Mouse (Mus musculus): ENCODE results near the gene Zfpl1. TPM values are rescaled to one million over a fixed set of nuclear protein-coding genes. Genes with fewer than 3 reads are reported as not detected.
"Not testable (repeated sequence)": the region's sequence is repeated elsewhere in the genome, so short reads cannot be mapped to it uniquely, and the experiment has no call there.

Zfpl1 gene
- total RNA-seq (2012; rRNA removed): 39.4 and 42.4 TPM in 2 replicates

- Histone ChIP-seq H3K9me3 (ENCODE audit: control insufficient read depth, insufficient read depth, low read depth, low read length) (no peaks in the 10 kb centered on the region), H3K36me3 (ENCODE audit: control insufficient read depth, insufficient read depth, low read length, poor library complexity, severe bottlenecking) (peaks cover 53% of the 10 kb centered on the region), H3K4me3 (ENCODE audit: insufficient read depth in 1 of 2, low read depth in 1 of 2, low read length in 2 of 2, poor library complexity in 1 of 2, severe bottlenecking in 1 of 2) (peak within 1 kb of the TSS; percentile 89 to 91), H3K9ac (ENCODE audit: insufficient read depth, low read depth, low read length, poor library complexity, severe bottlenecking) (peak within 1 kb of the TSS; percentile 97), H3K4me1 (ENCODE audit: control insufficient read depth in 2 of 2, insufficient read depth in 2 of 2, low read length in 2 of 2, poor library complexity in 1 of 2) (peaks cover 7 to 19% of the 10 kb centered on the region in 2 experiments; a peak in 3 of 4 replicates), H3K27ac (ENCODE audit: insufficient read depth, low read depth, low read length, poor library complexity, severe bottlenecking) (peak within 1 kb of the TSS; percentile 96)
- TF ChIP-seq ZNF384 (IDR thresholded peaks at IDR 0.05; ENCODE audit: low read depth, low read length) (no peak), MAFK (IDR thresholded peaks at IDR 0.05; ENCODE audit: insufficient read depth, low read depth, low read length) (peak; percentile 48; the same call in 1 of the 2 replicates), CHD2 (IDR thresholded peaks at IDR 0.05; ENCODE audit: low read depth, low read length) (peak; percentile 67; the same call in 1 of the 2 replicates), HCFC1 (IDR thresholded peaks at IDR 0.05; ENCODE audit: borderline replicate concordance, insufficient read depth, low read length) (peak; percentile 94), ZC3H11A (IDR thresholded peaks at IDR 0.05; ENCODE audit: borderline replicate concordance, low read depth, low read length) (no peak)
- DNase-seq (ENCODE audit: low read depth, low spot score): peak; percentile 96
- in situ Hi-C loops (cut with MboI; ENCODE audit: low sequenced_read_pairs in 2 of 2, unreplicated experiment in 2 of 2): no loop called here
Measured at GRCm38 (mm10) chr19:6084478-6085248, at the start of gene Zfpl1, which contains the start of gene Cdca5. Gene Zfpl1, minus strand, starts transcription at chr19:6084956. Gene Cdca5, plus strand, starts transcription at chr19:6084983.

DNA sequence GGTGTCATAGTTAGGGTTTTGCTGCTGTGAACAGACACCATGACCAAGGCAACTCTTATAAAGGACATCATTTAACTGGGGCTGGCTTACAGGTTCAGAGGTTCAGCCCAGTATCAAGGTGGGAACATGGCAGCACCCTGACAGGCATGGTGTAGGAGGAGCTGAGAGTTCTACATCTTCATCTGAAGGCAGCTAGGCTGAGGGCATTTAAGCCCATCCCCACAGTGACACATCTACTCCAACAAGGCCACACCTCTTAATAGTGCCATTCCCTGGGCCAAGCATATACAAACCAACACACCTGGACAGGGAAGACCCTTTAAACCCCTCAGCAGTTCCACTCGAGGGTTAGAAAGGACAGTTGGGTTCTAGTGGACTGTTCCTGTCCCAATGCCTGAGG is 48.4 kb upstream of the Zfpl1 start:
- in situ Hi-C loops (cut with MboI; ENCODE audit: low sequenced_read_pairs in 2 of 2, unreplicated experiment in 2 of 2); H3K4me1 ChIP-seq (ENCODE audit: control insufficient read depth in 2 of 2, insufficient read depth in 2 of 2, low read length in 2 of 2, poor library complexity in 1 of 2); H3K9me3 ChIP-seq (ENCODE audit: control insufficient read depth, insufficient read depth, low read depth, low read length); H3K9ac ChIP-seq (ENCODE audit: insufficient read depth, low read depth, low read length, poor library complexity, severe bottlenecking); DNase-seq (ENCODE audit: low read depth, low spot score); H3K27ac ChIP-seq (ENCODE audit: insufficient read depth, low read depth, low read length, poor library complexity, severe bottlenecking); H3K4me3 ChIP-seq (ENCODE audit: insufficient read depth in 1 of 2, low read depth in 1 of 2, low read length in 2 of 2, poor library complexity in 1 of 2, severe bottlenecking in 1 of 2): not testable (repeated sequence)
- H3K36me3 ChIP-seq (ENCODE audit: control insufficient read depth, insufficient read depth, low read length, poor library complexity, severe bottlenecking): peaks cover 11% of the 10 kb centered on the region; the same call in 1 of the 2 replicates

- no peak for TF ChIP-seq MAFK (IDR thresholded peaks at IDR 0.05; ENCODE audit: insufficient read depth, low read depth, low read length)
- TF ChIP-seq ZNF384 (IDR thresholded peaks at IDR 0.05; ENCODE audit: low read depth, low read length): no peak
- TF ChIP-seq ZC3H11A (IDR thresholded peaks at IDR 0.05; ENCODE audit: borderline replicate concordance, low read depth, low read length): no peak
- TF ChIP-seq CHD2 (IDR thresholded peaks at IDR 0.05; ENCODE audit: low read depth, low read length): no peak
- no peak for TF ChIP-seq HCFC1 (IDR thresholded peaks at IDR 0.05; ENCODE audit: borderline replicate concordance, insufficient read depth, low read length)
- Histone ChIP-seq H3K27ac (ENCODE audit: insufficient read depth, low read depth, low read length, poor library complexity, severe bottlenecking) (no peak overlapping the region), H3K9me3 (ENCODE audit: control insufficient read depth, insufficient read depth, low read depth, low read length) (no peaks in the 10 kb centered on the region), H3K4me3 (ENCODE audit: insufficient read depth in 1 of 2, low read depth in 1 of 2, low read length in 2 of 2, poor library complexity in 1 of 2, severe bottlenecking in 1 of 2) (no peak overlapping the region), H3K9ac (ENCODE audit: insufficient read depth, low read depth, low read length, poor library complexity, severe bottlenecking) (no peak overlapping the region), H3K4me1 (ENCODE audit: control insufficient read depth in 2 of 2, insufficient read depth in 2 of 2, low read length in 2 of 2, poor library complexity in 1 of 2) (no peaks in the 10 kb centered on the region), H3K36me3 (ENCODE audit: control insufficient read depth, insufficient read depth, low read length, poor library complexity, severe bottlenecking) (peaks cover 9% of the 10 kb centered on the region; the same call in 1 of the 2 replicates)
- in situ Hi-C loops (cut with MboI; ENCODE audit: low sequenced_read_pairs in 2 of 2, unreplicated experiment in 2 of 2): no loop called here
- DNase-seq (ENCODE audit: low read depth, low spot score): no peak
Measured at GRCm38 (mm10) chr19:6132171-6132827, 47.5 kb upstream of the Zfpl1 start.

DNA sequence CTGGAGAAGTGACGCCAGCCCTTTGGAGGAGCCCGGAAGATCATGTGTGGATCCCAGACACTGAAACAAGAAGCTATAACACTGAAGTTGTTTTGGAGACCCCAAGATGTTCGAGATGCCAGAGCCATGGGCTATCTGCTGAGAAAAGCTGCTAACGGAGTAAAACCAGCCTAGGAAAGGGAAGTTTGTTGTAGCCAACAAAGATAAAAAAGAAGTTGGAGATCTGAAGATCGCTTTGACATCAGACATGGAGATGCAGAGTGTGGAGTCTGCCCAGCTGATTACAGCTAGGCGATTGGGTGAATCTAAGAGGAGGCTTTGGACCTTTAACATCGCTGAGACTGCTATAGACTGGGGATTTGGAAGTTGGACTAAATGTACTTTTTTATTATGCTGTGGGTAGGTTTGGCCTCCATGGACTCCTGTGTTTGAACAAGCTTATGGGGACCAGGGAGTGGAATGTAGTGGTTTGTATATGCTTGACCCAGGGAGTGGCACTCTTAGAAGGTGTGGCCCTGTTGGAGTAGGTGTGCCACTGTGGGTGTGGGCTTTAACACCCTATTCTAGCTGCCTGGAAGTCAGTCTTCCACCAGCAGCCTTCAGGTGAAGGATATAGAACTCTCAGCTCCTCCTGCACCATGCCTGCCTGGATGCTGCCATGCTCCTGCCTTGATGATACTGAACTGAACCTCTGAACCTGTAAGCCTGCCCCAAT is 45.8 kb upstream of the Zfpl1 start:
- H3K9ac ChIP-seq (ENCODE audit: insufficient read depth, low read depth, low read length, poor library complexity, severe bottlenecking); in situ Hi-C loops (cut with MboI; ENCODE audit: low sequenced_read_pairs in 2 of 2, unreplicated experiment in 2 of 2); H3K4me3 ChIP-seq (ENCODE audit: insufficient read depth in 1 of 2, low read depth in 1 of 2, low read length in 2 of 2, poor library complexity in 1 of 2, severe bottlenecking in 1 of 2); DNase-seq (ENCODE audit: low read depth, low spot score); H3K36me3 ChIP-seq (ENCODE audit: control insufficient read depth, insufficient read depth, low read length, poor library complexity, severe bottlenecking); H3K27ac ChIP-seq (ENCODE audit: insufficient read depth, low read depth, low read length, poor library complexity, severe bottlenecking); H3K4me1 ChIP-seq (ENCODE audit: control insufficient read depth in 2 of 2, insufficient read depth in 2 of 2, low read length in 2 of 2, poor library complexity in 1 of 2); H3K9me3 ChIP-seq (ENCODE audit: control insufficient read depth, insufficient read depth, low read depth, low read length): not testable (repeated sequence)

Data from ES-E14 (cell line).